Comparison of ENCODE assay signal across 17 mouse cellular contexts in genomic region chr11:53119966-53120365, GRCm38 (mm10).
"Had no signal": no experiment of that assay in that cellular context is flagged by ENCODE, and none has a peak within 500 bp of the region (broad histone marks: within the 10 kb centered on the region; RNA-seq: fewer than 3 reads in every experiment).

No protein-coding gene starts in this region.

- H3K36me3 ChIP-seq: midbrain, embryonic 12.5 days; neural tube, embryonic 13.5 days; neural tube, embryonic 15.5 days had no signal

- H3K4me1 ChIP-seq: midbrain, embryonic 12.5 days had no signal

- H3K9ac ChIP-seq: lung, embryonic 14.5 days; midbrain, embryonic 12.5 days; neural tube, embryonic 13.5 days; neural tube, embryonic 15.5 days had no signal

- H3K27me3 ChIP-seq: midbrain, embryonic 12.5 days; neural tube, embryonic 13.5 days; neural tube, embryonic 15.5 days had no signal

- H3K4me3 ChIP-seq: midbrain, embryonic 12.5 days; myocyte; neural tube, embryonic 13.5 days; neural tube, embryonic 15.5 days had no signal

- DNase-seq: lung, adult 18-20 months; lung, embryonic 14.5 days; lung, postnatal 10 days; lung, postnatal 4 days; midbrain, embryonic 14.5 days; retina, postnatal 1 day; right cerebral cortex, adult 18-20 months; right cerebral cortex, postnatal 25 days; right cerebral cortex, postnatal 4 days; spleen, adult 18-20 months; thymus, adult 18-20 months; thymus, postnatal 14 days; thymus, postnatal 36 days had no signal

- H3K27ac ChIP-seq: midbrain, embryonic 12.5 days; neural tube, embryonic 13.5 days; neural tube, embryonic 15.5 days had no signal

- H3K9me3 ChIP-seq: midbrain, embryonic 12.5 days; neural tube, embryonic 13.5 days; neural tube, embryonic 15.5 days had no signal

- H3K4me2 ChIP-seq: lung, embryonic 14.5 days; midbrain, embryonic 12.5 days; neural tube, embryonic 13.5 days; neural tube, embryonic 15.5 days had no signal
